Comparison of ENCODE assay signal across 19 mouse cellular contexts in the genomic region with DNA sequence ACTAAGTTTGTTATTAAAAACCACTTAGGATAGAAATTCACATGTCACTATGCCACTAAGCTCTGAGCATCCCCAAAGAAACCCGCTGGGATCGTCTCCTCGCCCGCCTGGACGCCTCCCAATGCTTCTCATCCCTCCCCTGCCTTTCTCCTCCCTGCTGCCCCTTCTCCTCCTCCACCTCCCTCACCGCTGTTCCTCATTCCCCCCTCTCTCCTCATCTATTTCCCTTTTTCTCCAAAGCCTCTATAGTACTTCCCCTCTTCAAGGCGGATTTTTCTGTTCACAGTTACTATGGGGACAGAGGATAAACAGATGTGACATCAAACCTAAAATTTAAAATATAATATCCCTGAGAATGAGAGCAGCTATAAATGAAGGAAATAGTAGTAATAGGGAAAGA.
"Had no signal": no experiment of that assay in that cellular context is flagged by ENCODE, and none has a peak within 500 bp of the region (broad histone marks: within the 10 kb centered on the region; RNA-seq: fewer than 3 reads in every experiment).

No protein-coding gene starts in this region.

- H3K4me1 ChIP-seq: liver, embryonic 15.5 days; midbrain, embryonic 12.5 days had no signal

- H3K4me3 ChIP-seq: limb, embryonic 10.5 days; limb, embryonic 13.5 days; liver, embryonic 12.5 days; liver, embryonic 15.5 days; lung, embryonic 15.5 days; midbrain, embryonic 12.5 days had no signal

- H3K36me3 ChIP-seq: limb, embryonic 10.5 days; limb, embryonic 13.5 days; liver, embryonic 12.5 days; liver, embryonic 15.5 days; lung, embryonic 15.5 days; midbrain, embryonic 12.5 days had no signal

- H3K4me2 ChIP-seq: limb, embryonic 13.5 days; liver, embryonic 12.5 days; liver, embryonic 15.5 days; lung, embryonic 15.5 days; midbrain, embryonic 12.5 days had no signal

- H3K9ac ChIP-seq: limb, embryonic 13.5 days; liver, embryonic 12.5 days; liver, embryonic 15.5 days; lung, embryonic 15.5 days; midbrain, embryonic 12.5 days had no signal

- H3K27me3 ChIP-seq: limb, embryonic 13.5 days; liver, embryonic 12.5 days; liver, embryonic 15.5 days; lung, embryonic 15.5 days; midbrain, embryonic 12.5 days had no signal

- ATAC-seq: liver, embryonic 12.5 days had no signal

- DNase-seq: kidney, adult 9 months; kidney, postnatal 14 days; kidney, postnatal 4 days; liver; lung, adult 18-20 months; lung, postnatal 10 days; lung, postnatal 36 days; right cerebral cortex, postnatal 14 days; right cerebral cortex, postnatal 4 days; thymus, adult 2 months; thymus, postnatal 14 days; thymus, postnatal 4 days had no signal

- H3K9me3 ChIP-seq: limb, embryonic 10.5 days; limb, embryonic 13.5 days; liver, embryonic 12.5 days; liver, embryonic 15.5 days; lung, embryonic 15.5 days; midbrain, embryonic 12.5 days had no signal

- H3K27ac ChIP-seq: limb, embryonic 10.5 days; limb, embryonic 13.5 days; liver, embryonic 12.5 days; liver, embryonic 15.5 days; lung, embryonic 15.5 days; midbrain, embryonic 12.5 days; stomach, postnatal 0 days had no signal
